Mouse (Mus musculus): ENCODE data around the gene Snrnp200.

DNA sequence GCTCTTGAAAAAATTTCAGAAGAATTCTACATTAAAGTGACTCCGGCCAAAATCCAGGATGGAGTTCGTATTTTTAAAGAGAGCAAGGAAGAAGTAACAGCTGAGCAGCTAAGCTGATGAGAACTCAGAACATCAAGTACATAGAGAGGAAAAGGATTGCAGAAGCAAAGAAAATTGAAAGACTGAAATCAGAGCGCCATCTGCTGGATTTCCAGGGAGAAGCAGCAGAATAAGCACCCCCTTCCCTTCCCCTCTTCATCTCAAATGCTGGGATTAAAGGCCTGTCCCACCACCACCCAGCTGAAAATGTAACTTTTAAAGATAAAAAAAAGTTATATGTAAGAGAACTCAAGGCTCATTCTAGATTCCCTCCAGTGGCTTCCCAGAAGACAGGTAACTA is 3.3 kb upstream of the Snrnp200 start:
- TF ChIP-seq POLR2A (IDR thresholded peaks at IDR 0.05; ENCODE audit: insufficient read length, low read depth) = no peak
- TF ChIP-seq CEBPB (IDR thresholded peaks at IDR 0.05; ENCODE audit: insufficient read depth, poor library complexity, severe bottlenecking) = no peak
- TF ChIP-seq MYOD1 (IDR thresholded peaks at IDR 0.05; ENCODE audit: control insufficient read depth in 1 of 3, insufficient read length in 2 of 3, low read depth in 2 of 3) = no peak
- no peak for TF ChIP-seq MYOG (IDR thresholded peaks at IDR 0.05; ENCODE audit: control insufficient read depth in 1 of 3, insufficient read depth in 1 of 3, insufficient read length in 2 of 3, low read depth in 2 of 3)
- TF ChIP-seq SRF (IDR thresholded peaks at IDR 0.05; ENCODE audit: control insufficient read depth, insufficient read length, low read depth) = no peak

All from myocyte (in vitro differentiated cells).